Mouse (Mus musculus) kidney, postnatal 14 days (tissue): ENCODE measurements at regions not wholly inside any gene's neighbourhood (a gene's known extent, or its start where the extent isn't known, plus 50 kb on each side); places are given as distances from the start of the nearest gene placed in this dataset.

ENCODE experiments used
- DNase-seq: peaks from one replicate; pipeline ENCODE4 v3.0.0; 2022; ENCODE audit warnings: mixed read lengths

- DNase-seq = no peak
Observed at GRCm38 (mm10) chr9:113295850-113296467, 412.1 kb downstream of the Pdcd6ip start.

- DNase-seq = no peak
Observed at GRCm38 (mm10) chr9:113287397-113287796, 420.7 kb downstream of the Pdcd6ip start.

DNA sequence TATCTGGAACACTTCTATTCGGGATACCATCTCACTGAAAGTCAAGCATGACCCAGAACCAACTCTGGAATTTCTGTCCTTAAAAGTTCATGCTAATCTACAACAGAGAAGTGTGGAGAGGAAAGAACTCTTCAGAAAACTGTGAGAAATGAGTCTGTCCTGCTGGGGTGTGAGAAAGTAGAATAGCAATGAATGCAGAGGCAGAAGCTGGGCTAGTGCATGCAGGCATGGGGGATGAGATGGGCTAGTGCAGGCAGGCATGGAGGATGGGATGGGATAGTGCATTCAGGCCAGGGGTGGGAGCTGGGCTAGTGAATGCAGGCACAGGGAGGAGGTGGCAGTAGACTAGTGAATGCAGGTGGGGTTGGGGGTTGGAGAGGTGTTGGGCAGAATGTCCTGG, 424.8 kb downstream of the Pdcd6ip start:
- no peak for DNase-seq

DNA sequence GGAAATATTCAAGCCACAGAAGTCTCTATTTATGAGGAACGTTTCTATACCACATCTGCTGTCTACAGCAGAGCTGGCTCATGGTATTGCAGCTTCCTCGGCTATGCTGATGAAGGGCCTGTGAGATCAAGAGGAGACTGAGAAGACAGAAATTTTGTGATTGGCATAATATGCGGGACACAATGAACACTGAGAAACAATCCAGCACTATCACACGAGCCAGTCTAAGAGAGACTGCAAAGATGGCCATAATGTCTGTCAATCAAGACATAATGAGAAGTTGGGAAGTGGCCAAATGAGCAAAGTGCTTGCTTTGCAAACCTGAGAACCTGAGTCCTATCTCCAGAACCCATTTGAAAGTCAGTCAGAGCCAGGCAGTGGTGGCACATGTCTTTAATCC, 437.5 kb downstream of the Pdcd6ip start:
- DNase-seq = no peak

- no peak for DNase-seq
Observed at GRCm38 (mm10) chr9:113267696-113268095, 440.4 kb downstream of the Pdcd6ip start.

DNA sequence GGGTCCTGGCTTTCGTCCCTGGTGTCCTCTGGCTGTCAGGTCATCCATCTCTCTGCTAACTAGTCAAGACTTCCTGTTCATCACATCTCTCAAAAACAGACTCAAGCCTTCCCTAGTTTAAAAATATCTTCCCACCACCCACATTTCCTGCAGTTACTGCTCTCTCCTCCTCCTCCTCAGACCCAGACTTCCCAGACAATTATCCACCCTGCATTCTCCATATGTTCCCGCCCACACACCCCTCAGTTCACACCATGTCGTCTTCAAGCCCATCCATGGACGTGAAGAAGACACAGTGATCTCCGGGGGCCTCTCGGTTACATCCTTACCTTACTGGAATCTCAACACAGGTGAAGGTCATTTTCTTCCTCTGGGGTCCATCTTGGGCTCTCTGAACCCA, 444.4 kb downstream of the Pdcd6ip start:
- DNase-seq = no peak

- no peak for DNase-seq
Observed at GRCm38 (mm10) chr9:113260296-113260695, 447.8 kb downstream of the Pdcd6ip start.

DNA sequence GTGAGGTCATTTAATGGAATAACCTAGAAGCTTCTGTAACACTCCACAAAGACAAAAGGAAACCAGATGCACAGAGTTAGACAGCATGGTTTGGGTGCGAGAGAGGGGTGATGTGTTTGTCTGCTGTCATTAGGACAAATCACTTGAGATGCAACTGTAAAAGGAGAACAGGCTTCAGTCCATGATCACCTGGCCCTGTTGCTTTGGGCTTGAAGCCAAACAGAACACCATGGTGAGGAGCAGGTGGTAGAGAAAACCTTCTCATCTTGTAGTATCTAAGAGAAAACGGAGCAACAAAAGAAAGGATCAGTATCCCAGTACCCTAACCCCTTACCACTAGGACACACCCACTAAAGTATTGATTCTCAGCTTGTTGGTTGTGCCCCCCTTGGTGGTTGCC, 449.5 kb downstream of the Pdcd6ip start:
- no peak for DNase-seq

DNA sequence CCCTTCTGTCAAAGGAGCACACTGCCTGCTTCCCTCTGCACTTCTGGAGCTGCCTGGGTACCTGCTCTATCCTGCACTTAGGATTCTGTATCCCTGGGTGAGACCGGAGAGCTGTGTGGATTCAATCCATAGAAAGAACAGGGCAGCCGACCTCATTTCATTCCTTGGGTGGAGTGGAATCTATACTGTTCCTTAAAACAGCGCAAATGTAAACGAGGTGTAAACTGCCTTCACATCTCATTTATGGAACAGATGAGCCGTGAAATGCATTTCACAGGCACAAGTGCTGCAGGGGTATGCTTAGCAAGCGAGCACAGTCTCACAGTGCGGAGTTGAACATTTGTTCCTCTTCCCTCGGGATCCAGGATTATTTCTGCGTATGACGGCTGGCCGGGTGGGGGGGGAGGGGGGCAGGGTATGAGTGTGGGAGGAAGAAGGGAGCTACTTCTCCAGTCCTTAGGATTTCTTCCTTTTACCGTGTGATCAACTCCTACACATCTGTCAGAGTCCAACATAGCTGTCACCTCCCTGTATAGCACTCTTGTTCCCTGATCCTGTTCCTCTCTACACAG, 459.3 kb downstream of the Pdcd6ip start:
- DNase-seq = no peak

DNA sequence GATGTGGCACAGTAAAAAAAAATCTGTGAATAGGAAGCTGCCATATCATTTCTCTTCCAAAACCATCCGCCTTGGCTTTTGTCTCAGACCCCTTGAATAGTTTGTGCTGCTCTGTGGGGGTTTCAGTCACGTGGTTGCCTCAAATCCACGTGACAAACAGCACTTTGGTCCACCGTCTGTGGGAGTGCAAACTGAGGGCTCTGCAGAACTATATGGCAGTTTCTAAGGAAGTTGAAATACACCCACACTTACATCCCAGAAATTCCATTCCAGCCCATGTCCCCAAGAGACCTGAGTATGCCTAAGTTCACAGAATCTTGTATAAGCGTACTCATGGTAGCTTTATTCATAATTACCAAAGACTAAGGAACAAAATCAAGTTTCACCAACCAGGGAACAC, 460.1 kb downstream of the Pdcd6ip start:
- DNase-seq = no peak

- DNase-seq = no peak
Observed at GRCm38 (mm10) chr9:113243870-113244269, 464.2 kb downstream of the Pdcd6ip start.

DNA sequence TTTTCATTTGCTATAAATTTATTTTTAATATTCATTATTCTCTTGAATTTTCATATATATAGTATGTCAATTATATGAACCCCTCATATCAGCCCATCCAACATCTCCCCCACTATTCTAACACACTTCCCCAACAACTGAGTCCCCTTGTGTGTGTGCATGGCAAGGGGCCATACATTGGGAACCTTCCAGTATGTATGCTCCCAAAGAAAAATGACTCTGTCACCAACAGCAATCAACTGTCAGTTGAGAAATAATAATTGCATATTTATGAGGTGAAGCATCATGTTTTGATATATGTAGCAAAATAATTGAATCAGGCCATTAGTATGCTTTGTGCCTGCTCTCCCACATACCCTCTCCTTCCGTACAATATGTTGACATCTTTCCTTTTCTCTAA, 474.7 kb downstream of the Pdcd6ip start:
- DNase-seq = no peak

GRCm38 (mm10) chr9:113229391-113229790, 478.7 kb downstream of the Pdcd6ip start:
- DNase-seq = no peak

DNA sequence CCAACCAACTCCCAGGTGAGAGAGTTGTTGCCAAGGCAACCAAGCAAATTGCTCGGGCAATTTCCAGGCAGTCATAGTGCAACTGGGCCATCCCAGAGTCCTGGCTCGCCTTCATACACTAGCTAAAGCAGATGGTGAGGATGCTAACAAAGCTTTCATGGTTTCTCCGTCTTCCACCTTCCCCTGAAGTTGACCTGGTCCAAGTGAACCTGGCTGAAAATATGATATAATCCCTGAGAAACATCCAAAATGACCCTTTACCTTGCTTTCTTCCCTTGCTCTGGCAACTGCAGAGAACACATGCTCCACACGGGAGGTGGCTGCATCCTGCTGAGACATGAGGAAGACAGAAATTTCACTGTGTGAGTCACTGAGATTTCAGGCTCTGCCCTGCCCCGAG, 494.1 kb downstream of the Pdcd6ip start:
- DNase-seq = no peak

DNA sequence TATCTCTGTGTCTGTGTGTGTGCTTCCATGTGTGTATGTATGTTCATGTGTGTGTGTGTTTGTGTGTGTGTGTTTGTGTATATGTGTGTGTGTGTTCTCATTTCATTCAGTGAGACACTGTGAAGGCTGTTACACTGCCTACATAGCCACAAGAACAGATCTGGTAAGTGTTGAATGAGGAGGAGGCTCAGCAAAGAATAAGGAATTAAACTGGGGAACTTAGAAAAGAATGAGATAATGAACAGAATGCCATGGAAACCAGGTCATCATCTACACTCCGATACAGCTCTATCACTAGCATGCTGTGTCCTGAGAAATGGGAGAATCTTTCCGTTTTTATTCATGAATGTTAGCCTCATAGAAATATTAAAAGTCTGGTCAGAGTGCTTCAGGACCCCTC, 495.7 kb downstream of the Pdcd6ip start:
- no peak for DNase-seq

- no peak for DNase-seq
Observed at GRCm38 (mm10) chr9:113208181-113208580, 499.9 kb downstream of the Pdcd6ip start.

- no peak for DNase-seq
Observed at GRCm38 (mm10) chr9:113199241-113199640, 508.8 kb downstream of the Pdcd6ip start.

GRCm38 (mm10) chr9:113195556-113195955, 512.5 kb downstream of the Pdcd6ip start:
- no peak for DNase-seq

DNA sequence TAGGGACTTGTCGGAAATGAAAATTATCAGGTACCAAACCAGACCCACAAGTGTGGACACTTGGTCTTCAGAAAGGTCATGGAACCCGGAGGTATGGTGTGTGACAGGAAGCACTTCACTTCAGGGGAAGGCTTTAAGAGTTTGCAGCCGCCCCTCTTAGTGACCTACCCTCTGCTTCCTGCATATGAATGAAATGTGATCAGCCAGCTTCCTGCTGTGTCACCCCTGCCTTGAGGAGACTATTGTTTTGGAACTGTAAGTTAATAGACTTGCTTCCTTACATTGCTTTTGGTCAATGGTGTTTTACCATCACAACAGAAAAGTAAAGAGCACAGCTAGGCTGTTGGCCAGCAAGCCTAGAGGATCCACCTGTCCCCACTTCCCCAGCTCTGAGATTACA, 515.3 kb downstream of the Pdcd6ip start:
- no peak for DNase-seq

- no peak for DNase-seq
Observed at GRCm38 (mm10) chr9:113191163-113191562, 516.9 kb downstream of the Pdcd6ip start.

- DNase-seq = no peak
Observed at GRCm38 (mm10) chr9:113181182-113181581, 526.9 kb downstream of the Pdcd6ip start.

DNA sequence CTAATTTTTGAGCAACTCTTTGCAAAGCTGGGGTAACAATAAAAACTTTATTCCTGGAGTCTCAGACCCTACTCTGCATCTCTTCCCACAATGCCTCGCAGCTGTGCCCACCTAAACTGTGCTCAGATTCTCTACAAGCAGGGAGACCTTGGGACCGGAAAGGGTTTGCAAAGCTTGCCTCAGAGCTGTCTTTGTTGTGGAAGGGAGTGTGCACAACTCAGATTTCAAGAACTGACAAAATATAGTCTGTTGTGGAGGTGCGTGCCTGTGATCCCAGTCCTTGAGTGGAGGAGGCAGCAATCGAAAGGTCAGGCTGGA, 530.2 kb downstream of the Pdcd6ip start:
- no peak for DNase-seq

DNA sequence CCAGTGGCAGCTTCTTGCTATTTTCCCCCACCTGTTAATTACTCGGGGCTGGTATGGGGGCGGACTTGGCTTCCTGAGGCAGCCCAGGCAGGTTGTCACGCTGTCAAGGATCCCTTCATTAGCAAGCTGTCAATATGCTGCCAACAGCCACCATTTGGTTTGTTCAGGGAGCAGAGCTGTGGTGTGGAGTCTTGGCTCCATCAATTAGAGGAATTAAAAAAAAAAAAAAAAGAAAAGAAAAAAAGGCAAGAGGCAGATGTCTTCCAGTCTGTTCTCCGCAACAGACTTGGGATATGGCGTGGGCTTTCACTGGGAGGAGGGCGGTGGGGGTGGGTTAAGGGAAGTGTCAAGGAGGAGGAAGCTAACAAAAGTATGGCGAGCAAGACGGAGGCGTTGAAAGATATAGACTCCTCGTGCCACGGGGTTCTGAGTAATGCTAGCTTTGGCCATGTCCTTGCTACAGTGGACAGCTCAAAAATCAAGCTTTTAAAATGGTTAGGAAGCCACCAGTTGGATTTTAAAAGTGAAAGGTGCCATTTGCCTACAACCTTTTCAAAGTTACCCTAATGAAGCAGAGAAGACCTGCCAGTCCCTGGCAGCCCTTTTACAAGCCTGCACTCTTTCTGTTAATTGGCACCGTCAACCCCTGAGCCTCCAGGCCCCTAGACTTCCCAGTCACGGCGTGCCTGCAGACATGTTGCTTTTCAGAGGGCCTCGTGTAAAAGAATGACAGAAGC, 530.7 kb downstream of the Pdcd6ip start:
- DNase-seq = no peak

GRCm38 (mm10) chr9:113171767-113172405, 536.2 kb downstream of the Pdcd6ip start:
- no peak for DNase-seq
